Mouse (Mus musculus): ENCODE results near the gene Mrpl10. TPM values are rescaled to one million over a fixed set of nuclear protein-coding genes. Genes with fewer than 3 reads are reported as not detected.

The Mrpl10 gene
- polyA plus RNA-seq (2014; fragmentation: Illumina TruSeq; extraction: RNeasy Lipid Tissue Mini Kit (QIAGEN cat#74804); ENCODE audit: low read depth, low replicate concordance) = 18.1 TPM

GRCm38 (mm10) chr11:97041022-97041899 lies at the start of gene Mrpl10, which contains the start of gene Lrrc46:
Gene Mrpl10 (plus strand): TSS chr11:97041560.
Gene Lrrc46 (minus strand): TSS chr11:97041407.

GRCm38 (mm10) chr11:97013121-97013670 lies 28.2 kb upstream of the Mrpl10 start, which contains the start of gene Sp6:
Gene Sp6 (plus strand): TSS chr11:97013394.

GRCm38 (mm10) chr11:97029686-97030417 lies 11.5 kb upstream of the Mrpl10 start, which contains the start of gene Scrn2:
Gene Scrn2 (plus strand): TSS chr11:97029938.

GRCm38 (mm10) chr11:97050216-97050943 lies 9.0 kb downstream of the Mrpl10 start, which contains the start of gene Osbpl7:
Gene Osbpl7 (plus strand): TSS chr11:97050628.

Other genes starting within 250 kb of the Mrpl10 start
- 45.5 TPM for gene Nfe2l1, start 211.6 kb upstream of the Mrpl10 start, polyA plus RNA-seq (2014; fragmentation: Illumina TruSeq; extraction: RNeasy Lipid Tissue Mini Kit (QIAGEN cat#74804); ENCODE audit: low read depth, low replicate concordance)
- 14.4 TPM for gene Copz2, start 191.7 kb upstream of the Mrpl10 start, polyA plus RNA-seq (2014; fragmentation: Illumina TruSeq; extraction: RNeasy Lipid Tissue Mini Kit (QIAGEN cat#74804); ENCODE audit: low read depth, low replicate concordance)
- gene Cdk5rap3, start 125.1 kb upstream of the Mrpl10 start, polyA plus RNA-seq (2014; fragmentation: Illumina TruSeq; extraction: RNeasy Lipid Tissue Mini Kit (QIAGEN cat#74804); ENCODE audit: low read depth, low replicate concordance) = 22.7 TPM
- 14.7 TPM for gene Prr15l, start 113.5 kb upstream of the Mrpl10 start, polyA plus RNA-seq (2014; fragmentation: Illumina TruSeq; extraction: RNeasy Lipid Tissue Mini Kit (QIAGEN cat#74804); ENCODE audit: low read depth, low replicate concordance)
- gene Pnpo, start 97.6 kb upstream of the Mrpl10 start, polyA plus RNA-seq (2014; fragmentation: Illumina TruSeq; extraction: RNeasy Lipid Tissue Mini Kit (QIAGEN cat#74804); ENCODE audit: low read depth, low replicate concordance) = 16.3 TPM
- gene Sp2, start 58.6 kb upstream of the Mrpl10 start, polyA plus RNA-seq (2014; fragmentation: Illumina TruSeq; extraction: RNeasy Lipid Tissue Mini Kit (QIAGEN cat#74804); ENCODE audit: low read depth, low replicate concordance) = 2.5 TPM
- gene Sp6, start 28.2 kb upstream of the Mrpl10 start, polyA plus RNA-seq (2014; fragmentation: Illumina TruSeq; extraction: RNeasy Lipid Tissue Mini Kit (QIAGEN cat#74804); ENCODE audit: low read depth, low replicate concordance) = 0.28 TPM
- gene Scrn2, start 11.6 kb upstream of the Mrpl10 start, polyA plus RNA-seq (2014; fragmentation: Illumina TruSeq; extraction: RNeasy Lipid Tissue Mini Kit (QIAGEN cat#74804); ENCODE audit: low read depth, low replicate concordance) = not detected
- 0.81 TPM for gene Lrrc46, start 153 bp upstream of the Mrpl10 start, polyA plus RNA-seq (2014; fragmentation: Illumina TruSeq; extraction: RNeasy Lipid Tissue Mini Kit (QIAGEN cat#74804); ENCODE audit: low read depth, low replicate concordance)
- gene Osbpl7, start 9.1 kb downstream of the Mrpl10 start, polyA plus RNA-seq (2014; fragmentation: Illumina TruSeq; extraction: RNeasy Lipid Tissue Mini Kit (QIAGEN cat#74804); ENCODE audit: low read depth, low replicate concordance) = not detected
- gene Tbx21, start 73.8 kb downstream of the Mrpl10 start, polyA plus RNA-seq (2014; fragmentation: Illumina TruSeq; extraction: RNeasy Lipid Tissue Mini Kit (QIAGEN cat#74804); ENCODE audit: low read depth, low replicate concordance) = not detected
- 0.16 TPM for gene Tbkbp1, start 109.9 kb downstream of the Mrpl10 start, polyA plus RNA-seq (2014; fragmentation: Illumina TruSeq; extraction: RNeasy Lipid Tissue Mini Kit (QIAGEN cat#74804); ENCODE audit: low read depth, low replicate concordance)
- 79.1 TPM for gene Kpnb1, start 146.3 kb downstream of the Mrpl10 start, polyA plus RNA-seq (2014; fragmentation: Illumina TruSeq; extraction: RNeasy Lipid Tissue Mini Kit (QIAGEN cat#74804); ENCODE audit: low read depth, low replicate concordance)
- gene Npepps, start 239.1 kb downstream of the Mrpl10 start, polyA plus RNA-seq (2014; fragmentation: Illumina TruSeq; extraction: RNeasy Lipid Tissue Mini Kit (QIAGEN cat#74804); ENCODE audit: low read depth, low replicate concordance) = 90.2 TPM